Mouse (Mus musculus): ENCODE results near the gene Gm11562. TPM values are rescaled to one million over a fixed set of nuclear protein-coding genes. Genes with fewer than 3 reads are reported as not detected.
"Not testable (repeated sequence)": the region's sequence is repeated elsewhere in the genome, so short reads cannot be mapped to it uniquely, and the experiment has no call there.

Gene Gm11562
- not detected for total RNA-seq (2021)
- long read RNA-seq, experiment 1 = 0 reads
- long read RNA-seq, experiment 2 = 0 reads

- no peak for DNase-seq
- intact Hi-C loops (cut with DNase I) = no loop called here
- H3K4me3 ChIP-seq = no peak within 1 kb of the TSS
- no peak within 1 kb of the TSS for H3K27ac ChIP-seq
- no peak for TF ChIP-seq CTCF (IDR thresholded peaks at IDR 0.05)
These were observed at the start of gene Gm11562 for GRCm38 (mm10) chr11:99620335-99620734. TSS of gene Gm11562 (minus strand) at chr11:99620435.

GRCm38 (mm10) chr11:99665860-99666259 lies 45.6 kb upstream of the Gm11562 start, which contains the start of gene Krtap4-6:
TSS of gene Krtap4-6 (minus strand) at chr11:99665960.
- no peak for TF ChIP-seq CTCF (IDR thresholded peaks at IDR 0.05)
- intact Hi-C loops (cut with DNase I) = no loop called here
- H3K27ac ChIP-seq = no peak within 1 kb of the TSS
- no peak for DNase-seq
- H3K4me3 ChIP-seq = no peak within 1 kb of the TSS

GRCm38 (mm10) chr11:99662802-99663201 lies 42.6 kb upstream of the Gm11562 start:
- no peak overlapping the region for H3K27ac ChIP-seq
- H3K4me3 ChIP-seq = no peak overlapping the region
- TF ChIP-seq CTCF (IDR thresholded peaks at IDR 0.05) = no peak
- no peak for DNase-seq
- intact Hi-C loops (cut with DNase I) = no loop called here

- no peak for DNase-seq
- Histone ChIP-seq H3K27ac (no peak overlapping the region), H3K4me3 (no peak overlapping the region)
- intact Hi-C loops (cut with DNase I) = no loop called here
- no peak for TF ChIP-seq CTCF (IDR thresholded peaks at IDR 0.05)
These were observed 39.0 kb upstream of the Gm11562 start for GRCm38 (mm10) chr11:99659256-99659655.

- intact Hi-C loops (cut with DNase I); H3K4me3 ChIP-seq; DNase-seq; H3K27ac ChIP-seq: not testable (repeated sequence)
These were observed 38.3 kb upstream of the Gm11562 start, which contains the start of gene Gm11563 for GRCm38 (mm10) chr11:99658467-99659010. TSS of gene Gm11563 (minus strand) at chr11:99658960.

- H3K4me3 ChIP-seq = no peak overlapping the region
- no peak for DNase-seq
- no peak overlapping the region for H3K27ac ChIP-seq
- no peak for TF ChIP-seq CTCF (IDR thresholded peaks at IDR 0.05)
- intact Hi-C loops (cut with DNase I) = no loop called here
These were observed 36.8 kb upstream of the Gm11562 start for GRCm38 (mm10) chr11:99657051-99657450.

GRCm38 (mm10) chr11:99650136-99650535 lies 29.9 kb upstream of the Gm11562 start, which contains the start of gene Gm11555:
TSS of gene Gm11555 (minus strand) at chr11:99650236.
- no peak for TF ChIP-seq CTCF (IDR thresholded peaks at IDR 0.05)
- Histone ChIP-seq H3K4me3 (no peak within 1 kb of the TSS), H3K27ac (no peak within 1 kb of the TSS)
- no peak for DNase-seq
- intact Hi-C loops (cut with DNase I) = no loop called here

- TF ChIP-seq CTCF (IDR thresholded peaks at IDR 0.05) = no peak
- peak; percentile 19 for DNase-seq
- Histone ChIP-seq H3K4me3 (no peak overlapping the region; the same call in 1 of the 2 replicates), H3K27ac (no peak overlapping the region)
- intact Hi-C loops (cut with DNase I) = no loop called here
These were observed 26.2 kb upstream of the Gm11562 start for GRCm38 (mm10) chr11:99646444-99646843.

GRCm38 (mm10) chr11:99644351-99644750 lies 24.1 kb upstream of the Gm11562 start:
- no peak for TF ChIP-seq CTCF (IDR thresholded peaks at IDR 0.05)
- H3K27ac ChIP-seq = no peak overlapping the region
- H3K4me3 ChIP-seq = no peak overlapping the region
- intact Hi-C loops (cut with DNase I) = no loop called here
- DNase-seq = no peak

GRCm38 (mm10) chr11:99643635-99644139 lies 23.5 kb upstream of the Gm11562 start, which contains the start of gene Krtap4-7:
TSS of gene Krtap4-7 (minus strand) at chr11:99644089.
- DNase-seq; H3K4me3 ChIP-seq; intact Hi-C loops (cut with DNase I); H3K27ac ChIP-seq: not testable (repeated sequence)

- TF ChIP-seq CTCF (IDR thresholded peaks at IDR 0.05) = no peak
- intact Hi-C loops (cut with DNase I) = no loop called here
- Histone ChIP-seq H3K27ac (no peak overlapping the region), H3K4me3 (no peak overlapping the region)
- DNase-seq = no peak
These were observed 20.7 kb upstream of the Gm11562 start for GRCm38 (mm10) chr11:99640926-99641325.

- TF ChIP-seq CTCF (IDR thresholded peaks at IDR 0.05) = no peak
- no peak for DNase-seq
- no peak overlapping the region for H3K4me3 ChIP-seq
- H3K27ac ChIP-seq = no peak overlapping the region
- intact Hi-C loops (cut with DNase I) = no loop called here
These were observed 16.9 kb upstream of the Gm11562 start for GRCm38 (mm10) chr11:99637086-99637485.

- no peak within 1 kb of the TSS for H3K4me3 ChIP-seq
- TF ChIP-seq CTCF (IDR thresholded peaks at IDR 0.05) = no peak
- intact Hi-C loops (cut with DNase I) = no loop called here
- no peak within 1 kb of the TSS for H3K27ac ChIP-seq
- DNase-seq = no peak
These were observed 14.5 kb upstream of the Gm11562 start, which contains the start of gene Krtap4-2 for GRCm38 (mm10) chr11:99634653-99635134. TSS of gene Krtap4-2 (minus strand) at chr11:99635084.

- Histone ChIP-seq H3K4me3 (no peak overlapping the region), H3K27ac (no peak overlapping the region)
- TF ChIP-seq CTCF (IDR thresholded peaks at IDR 0.05) = no peak
- intact Hi-C loops (cut with DNase I) = no loop called here
- DNase-seq = no peak
These were observed 13.1 kb upstream of the Gm11562 start for GRCm38 (mm10) chr11:99633293-99633692.

Data from gastrocnemius, adult 2 months (tissue).